Mouse (Mus musculus) adrenal gland, postnatal 25 days (tissue): ENCODE data around the gene Wdr26. TPM values are rescaled to one million over a fixed set of nuclear protein-coding genes. Genes with fewer than 3 reads are reported as not detected.

Source experiments
- DNase-seq: peaks from one replicate; pipeline ENCODE4 v3.0.0; 2021; ENCODE audit warnings: mixed read lengths
- total RNA-seq: library from RNA; stranded (reverse); gene quantifications from 2 replicates; pipeline ENCODE4 v1.2.3, GENCODE M21; 2021

Gene Wdr26
- total RNA-seq, 1 experiment from 2014 or later, result 151 TPM

GRCm38 (mm10) chr1:181167816-181168215, 44.0 kb downstream of the Wdr26 start:
- no peak for DNase-seq

GRCm38 (mm10) chr1:181151541-181151940, 60.3 kb downstream of the Wdr26 start:
- no peak for DNase-seq

DNA sequence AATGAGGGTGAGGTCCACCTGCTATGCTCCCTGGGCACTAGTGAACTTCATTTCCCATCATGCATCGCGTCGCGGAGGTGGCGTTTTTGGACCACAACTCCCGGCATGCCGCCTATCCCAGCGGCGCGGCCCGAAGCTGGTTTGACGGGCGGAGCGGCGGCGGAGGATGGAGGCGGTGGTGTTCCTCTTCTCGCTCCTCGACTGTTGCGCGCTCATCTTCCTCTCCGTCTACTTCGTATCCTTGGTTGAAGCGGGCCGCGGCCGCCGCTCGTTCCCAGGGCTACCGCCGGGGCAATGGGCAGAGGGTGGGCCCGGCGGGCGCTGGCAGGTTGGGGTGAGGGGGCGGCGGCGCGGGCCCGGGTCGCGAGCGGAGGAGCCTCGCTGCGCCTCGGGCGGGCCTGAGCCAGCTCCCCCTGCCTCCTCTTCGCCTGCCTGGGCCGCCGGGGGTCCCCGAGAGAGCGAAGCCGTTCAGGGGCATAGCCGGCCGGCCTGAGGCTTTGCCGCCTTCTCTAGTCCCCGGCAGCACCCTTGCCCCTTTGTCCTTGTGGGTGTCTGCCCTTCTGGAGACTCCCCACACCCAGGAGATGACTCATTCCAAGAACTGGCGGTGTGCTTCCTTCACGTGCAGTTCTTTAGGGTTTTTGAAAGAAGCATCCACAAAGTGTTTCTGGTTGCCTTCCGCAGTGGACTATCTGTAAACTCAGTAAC, 60.8 kb downstream of the Wdr26 start:
- DNase-seq, result peak; percentile 90

GRCm38 (mm10) chr1:181150431-181150826, 61.4 kb downstream of the Wdr26 start:
- DNase-seq, result no peak

GRCm38 (mm10) chr1:181149373-181150017, 62.3 kb downstream of the Wdr26 start:
- DNase-seq, result no peak

DNA sequence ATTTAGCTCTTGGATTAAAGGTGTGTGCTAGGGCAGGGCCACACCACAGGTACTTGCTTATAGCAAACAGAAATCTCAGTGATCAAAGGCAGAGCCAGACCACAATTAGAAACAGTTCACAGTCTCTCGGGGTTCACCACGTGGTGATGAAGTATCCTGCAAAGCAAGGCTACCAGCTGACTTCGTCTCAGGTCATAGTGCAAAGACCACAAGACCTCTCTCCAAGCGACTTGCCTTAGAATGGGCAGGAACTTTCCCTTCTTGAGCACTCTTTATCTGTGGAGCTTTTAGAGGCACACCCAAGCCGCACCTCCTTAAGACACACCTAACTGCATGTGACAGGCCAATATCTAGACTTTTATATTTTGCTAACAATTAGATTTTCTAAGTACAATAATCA, 63.3 kb downstream of the Wdr26 start:
- DNase-seq, result no peak

- no peak for DNase-seq
Observed at GRCm38 (mm10) chr1:181146187-181146586, 65.6 kb downstream of the Wdr26 start.

DNA sequence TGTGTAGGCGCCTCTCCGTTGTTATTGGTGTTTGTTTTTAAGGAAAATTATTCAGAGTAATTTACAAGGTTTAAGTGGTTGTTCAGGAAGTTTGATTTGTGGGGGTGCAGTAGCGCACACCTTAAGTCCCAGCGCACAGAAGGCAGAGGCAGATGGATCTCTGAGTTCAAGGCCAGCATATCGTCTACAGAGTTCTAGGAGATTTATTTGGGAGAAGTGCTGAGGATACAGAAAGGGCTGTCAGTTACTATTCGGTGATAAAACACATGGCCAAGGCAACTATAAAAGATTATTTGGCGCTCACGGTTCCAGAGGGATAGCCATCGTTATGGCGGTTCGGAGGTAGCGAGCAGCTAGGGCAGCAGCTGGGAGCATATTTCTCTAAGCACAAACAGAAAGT, 66.8 kb downstream of the Wdr26 start:
- no peak for DNase-seq

- peak; percentile 91 for DNase-seq
Observed at GRCm38 (mm10) chr1:181143950-181144836, 67.6 kb downstream of the Wdr26 start, which contains the start of the genes Nvl and Cnih4. Nvl (minus strand) TSS chr1:181144204. Cnih4 (plus strand) TSS chr1:181144693.

GRCm38 (mm10) chr1:181143609-181143949, 68.2 kb downstream of the Wdr26 start:
- DNase-seq, result no peak

DNA sequence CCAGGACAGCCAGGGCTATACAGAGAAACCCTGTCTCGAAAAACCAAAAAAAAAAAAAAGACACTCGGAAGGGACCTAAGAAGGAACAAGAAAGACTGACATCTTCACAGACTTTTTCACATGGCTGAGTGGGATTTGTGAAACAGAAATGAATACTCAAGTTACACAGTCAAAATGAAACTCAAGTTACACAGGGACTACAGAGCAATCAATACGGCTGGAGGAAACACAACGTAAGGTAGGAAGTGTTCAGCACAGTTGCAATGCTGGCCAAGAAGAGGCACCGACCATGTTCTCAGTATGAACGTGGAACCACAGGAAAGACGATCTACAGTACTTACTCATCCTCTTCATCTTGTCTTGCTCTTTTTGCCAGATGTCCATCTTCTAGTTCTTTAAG, 73.1 kb downstream of the Wdr26 start:
- no peak for DNase-seq

GRCm38 (mm10) chr1:181131915-181132314, 79.9 kb downstream of the Wdr26 start:
- peak; percentile 44 for DNase-seq

- DNase-seq, result peak; percentile 24
Observed at GRCm38 (mm10) chr1:181126766-181127165, 85.0 kb downstream of the Wdr26 start.

- DNase-seq, result no peak
Observed at GRCm38 (mm10) chr1:181125916-181126315, 85.9 kb downstream of the Wdr26 start.

- no peak for DNase-seq
Observed at GRCm38 (mm10) chr1:181124145-181124544, 87.7 kb downstream of the Wdr26 start.

Other genes starting within 250 kb of the Wdr26 start
- 95.7 and 112 TPM in 2 replicates for gene Ephx1, start 191.1 kb downstream of the Wdr26 start, total RNA-seq
- gene 9130409I23Rik, start 160.8 kb downstream of the Wdr26 start, total RNA-seq, result not detected in 2 replicates
- gene Nvl, start 67.8 kb downstream of the Wdr26 start, total RNA-seq, result 24.6 and 25.4 TPM in 2 replicates
- 43.7 and 44.3 TPM in 2 replicates for gene Cnih4, start 67.3 kb downstream of the Wdr26 start, total RNA-seq
- not detected in 2 replicates for gene Cnih3, start 140.6 kb upstream of the Wdr26 start, total RNA-seq